Mouse (Mus musculus) intestine, postnatal 0 days (tissue): ENCODE measurements at regions not wholly inside any gene's neighbourhood (a gene's known extent, or its start where the extent isn't known, plus 50 kb on each side); places are given as distances from the start of the nearest gene placed in this dataset.

ENCODE experiments used
- ATAC-seq: fragments of 200-750 bp; cut with Nextera tagmentation; 2 replicates; pipeline ENCODE4 v1.8.0; 2017; ENCODE audit warnings: mild to moderate bottlenecking, moderate TSS enrichment, moderate library complexity
- H3K27ac ChIP-seq: fragments of 300-500 bp; sonication (generic); 2 replicates; pipeline ENCODE4 v1.5.1; 2014; ENCODE audit warnings: mild to moderate bottlenecking, low read depth, low read length, moderate library complexity
- H3K27me3 ChIP-seq: fragments of 300-500 bp; sonication (generic); replicated peaks from 2 replicates; pipeline ENCODE4 v1.6.1; 2014; ENCODE audit warnings: low read length, mixed read lengths; ENCODE audit not compliant: control insufficient read depth, insufficient read depth
- H3K36me3 ChIP-seq: fragments of 300-500 bp; sonication (generic); 2 replicates; pipeline ENCODE4 v1.6.1; 2014; ENCODE audit warnings: mild to moderate bottlenecking, moderate library complexity; ENCODE audit not compliant: control insufficient read depth, insufficient read depth
- H3K4me1 ChIP-seq: fragments of 300-500 bp; sonication (generic); replicated peaks from 2 replicates; pipeline ENCODE4 v1.6.1; 2014; ENCODE audit warnings: antibody characterized with exemption, low read length, mixed read lengths; ENCODE audit not compliant: control insufficient read depth, insufficient read depth
- H3K4me2 ChIP-seq: fragments of 300-500 bp; sonication (generic); replicated peaks from 2 replicates; pipeline ENCODE4 v1.6.1; 2014; ENCODE audit warnings: low read depth, mild to moderate bottlenecking, moderate library complexity
- H3K4me3 ChIP-seq: fragments of 300-500 bp; sonication (generic); 2 replicates; pipeline ENCODE4 v1.5.1; 2014; ENCODE audit warnings: low read depth, low read length
- H3K9ac ChIP-seq: fragments of 300-500 bp; sonication (generic); 2 replicates; pipeline ENCODE4 v1.6.1; 2014; ENCODE audit warnings: mild to moderate bottlenecking, low read depth, low read length
- H3K9me3 ChIP-seq: fragments of 300-500 bp; sonication (generic); 2 replicates; pipeline ENCODE4 v1.6.1; 2016; ENCODE audit warnings: mixed run types; ENCODE audit not compliant: control insufficient read depth
- CTCF ChIP-seq: sonication (generic); IDR thresholded peaks from 2 replicates; pipeline ENCODE4 v1.5.1; 2016; ENCODE audit warnings: low read depth, mild to moderate bottlenecking, control low read depth, antibody characterized with exemption, moderate library complexity
- WGBS: fragments of 180-500 bp; shearing (Covaris S2); extraction: QIAGEN DNeasy Blood & Tissue Kit; methylation state at CpG from one replicate; pipeline ENCODE4 v1.1.7; 2014; 5-methylcytosine and 5-hydroxymethylcytosine counted together

- Histone ChIP-seq H3K36me3 (no peaks in the 10 kb centered on the region), H3K27me3 (no peaks in the 10 kb centered on the region), H3K4me3 (no peak overlapping the region), H3K27ac (no peak overlapping the region), H3K9ac (no peak overlapping the region), H3K4me2 (peak overlapping the region; percentile 46), H3K4me1 (no peaks in the 10 kb centered on the region), H3K9me3 (no peaks in the 10 kb centered on the region)
- 0 out of 2 replicates have a peak, but pooled peaks have one; percentile 9 for TF ChIP-seq CTCF
- WGBS, result 31% methylated on average over 13 of the region's 13 CpGs
- ATAC-seq, result no peak
Observed at GRCm38 (mm10) chr5:74932206-74932605, 112.4 kb downstream of the Chic2 start.

- Histone ChIP-seq H3K27me3 (no peaks in the 10 kb centered on the region), H3K9me3 (no peaks in the 10 kb centered on the region), H3K4me2 (peak overlapping the region; percentile 46), H3K36me3 (no peaks in the 10 kb centered on the region), H3K4me3 (no peak overlapping the region), H3K4me1 (no peaks in the 10 kb centered on the region), H3K27ac (no peak overlapping the region), H3K9ac (no peak overlapping the region)
- TF ChIP-seq CTCF, result no peak
- ATAC-seq, result no peak
- WGBS, result 50% methylated on average over 12 of the region's 12 CpGs
Observed at GRCm38 (mm10) chr5:74931765-74932164, 112.8 kb downstream of the Chic2 start.

- no peak for TF ChIP-seq CTCF
- Histone ChIP-seq H3K9me3 (no peaks in the 10 kb centered on the region), H3K27ac (no peak overlapping the region), H3K27me3 (no peaks in the 10 kb centered on the region), H3K36me3 (no peaks in the 10 kb centered on the region), H3K4me3 (no peak overlapping the region), H3K9ac (no peak overlapping the region), H3K4me1 (no peaks in the 10 kb centered on the region; the same call in 1 of the 2 replicates), H3K4me2 (no peak overlapping the region)
- ATAC-seq, result no peak
- WGBS, result 68% methylated on average over 2 of the region's 2 CpGs
Observed at GRCm38 (mm10) chr5:74927543-74927942, 117.0 kb downstream of the Chic2 start.

GRCm38 (mm10) chr5:74925769-74926168 is 118.8 kb downstream of the Chic2 start:
- Histone ChIP-seq H3K27ac (no peak overlapping the region), H3K4me1 (no peaks in the 10 kb centered on the region; the same call in 1 of the 2 replicates), H3K9ac (no peak overlapping the region), H3K4me3 (no peak overlapping the region), H3K4me2 (no peak overlapping the region), H3K36me3 (no peaks in the 10 kb centered on the region), H3K27me3 (no peaks in the 10 kb centered on the region), H3K9me3 (no peaks in the 10 kb centered on the region)
- no peak for TF ChIP-seq CTCF
- 92% methylated on average over 10 of the region's 10 CpGs for WGBS
- ATAC-seq, result no peak

- WGBS, result 68% methylated on average over 4 of the region's 4 CpGs
- Histone ChIP-seq H3K4me1 (no peaks in the 10 kb centered on the region; the same call in 1 of the 2 replicates), H3K36me3 (no peaks in the 10 kb centered on the region), H3K9ac (no peak overlapping the region), H3K4me2 (no peak overlapping the region), H3K27ac (no peak overlapping the region), H3K4me3 (no peak overlapping the region), H3K9me3 (no peaks in the 10 kb centered on the region), H3K27me3 (no peaks in the 10 kb centered on the region)
- ATAC-seq, result no peak
- TF ChIP-seq CTCF, result no peak
Observed at GRCm38 (mm10) chr5:74924031-74924533, 120.5 kb downstream of the Chic2 start.

GRCm38 (mm10) chr5:74923337-74923736 is 121.2 kb downstream of the Chic2 start:
- no peak overlapping the region for H3K9ac ChIP-seq
- no peaks in the 10 kb centered on the region for H3K36me3 ChIP-seq
- no peak for TF ChIP-seq CTCF
- no peaks in the 10 kb centered on the region for H3K27me3 ChIP-seq
- H3K4me2 ChIP-seq, result no peak overlapping the region
- no peaks in the 10 kb centered on the region for H3K9me3 ChIP-seq
- 65% methylated on average over 2 of the region's 2 CpGs for WGBS
- no peaks in the 10 kb centered on the region; the same call in 1 of the 2 replicates for H3K4me1 ChIP-seq
- H3K27ac ChIP-seq, result no peak overlapping the region
- no peak overlapping the region for H3K4me3 ChIP-seq
- ATAC-seq, result no peak

GRCm38 (mm10) chr5:74922881-74923280 is 121.7 kb downstream of the Chic2 start:
- Histone ChIP-seq H3K9me3 (no peaks in the 10 kb centered on the region), H3K4me3 (no peak overlapping the region), H3K36me3 (no peaks in the 10 kb centered on the region), H3K9ac (no peak overlapping the region), H3K27ac (no peak overlapping the region), H3K27me3 (no peaks in the 10 kb centered on the region), H3K4me1 (no peaks in the 10 kb centered on the region; the same call in 1 of the 2 replicates), H3K4me2 (no peak overlapping the region)
- no peak for TF ChIP-seq CTCF
- WGBS, result 72% methylated on average over 6 of the region's 6 CpGs
- ATAC-seq, result no peak
